Mouse (Mus musculus): ENCODE data around the gene Snx10.

Gene Snx10

DNA sequence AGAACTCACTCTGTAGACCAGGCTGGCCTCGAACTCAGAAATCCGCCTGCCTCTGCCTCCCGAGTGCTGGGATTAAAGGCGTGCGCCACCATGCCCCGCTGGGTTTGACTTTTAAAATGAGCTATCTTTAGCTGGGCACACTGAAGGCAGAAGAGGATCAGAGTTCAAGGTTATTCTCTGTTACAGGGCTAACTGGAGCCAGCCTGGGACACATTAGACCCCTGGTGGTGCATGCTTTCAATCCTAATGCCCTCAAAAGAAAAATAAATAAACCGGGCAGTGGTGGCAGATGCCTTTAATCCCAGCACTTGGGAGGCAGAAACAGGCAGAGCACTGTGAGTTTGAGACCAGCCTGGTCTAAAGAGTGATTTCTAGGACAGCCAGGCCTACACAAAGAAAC lies 8.8 kb upstream of the Snx10 start:
- no peak for TF ChIP-seq GATA4 (IDR thresholded peaks at IDR 0.05; ENCODE audit: insufficient replicate concordance, low read length)

DNA sequence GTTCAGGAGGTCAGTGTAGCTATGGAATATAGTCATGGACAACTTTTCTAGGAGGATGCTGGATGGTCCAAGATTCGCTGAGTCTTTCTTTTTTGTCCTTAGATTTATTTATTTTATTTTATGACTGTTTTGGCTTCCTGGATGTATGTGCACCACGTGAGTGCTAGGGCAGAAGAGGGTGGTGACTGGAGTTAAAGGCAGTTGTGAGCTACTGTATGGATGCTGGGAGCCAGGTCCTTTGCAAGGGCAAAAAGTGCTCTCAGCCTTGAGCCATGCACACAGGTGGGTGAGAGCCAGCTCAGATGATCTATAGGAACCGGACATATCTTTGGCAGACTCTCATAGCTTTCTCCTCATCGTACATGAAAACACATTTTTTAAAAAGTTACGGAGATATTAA lies 391 bp upstream of the Snx10 start:
- no peak for TF ChIP-seq GATA4 (IDR thresholded peaks at IDR 0.05; ENCODE audit: insufficient replicate concordance, low read length)

DNA sequence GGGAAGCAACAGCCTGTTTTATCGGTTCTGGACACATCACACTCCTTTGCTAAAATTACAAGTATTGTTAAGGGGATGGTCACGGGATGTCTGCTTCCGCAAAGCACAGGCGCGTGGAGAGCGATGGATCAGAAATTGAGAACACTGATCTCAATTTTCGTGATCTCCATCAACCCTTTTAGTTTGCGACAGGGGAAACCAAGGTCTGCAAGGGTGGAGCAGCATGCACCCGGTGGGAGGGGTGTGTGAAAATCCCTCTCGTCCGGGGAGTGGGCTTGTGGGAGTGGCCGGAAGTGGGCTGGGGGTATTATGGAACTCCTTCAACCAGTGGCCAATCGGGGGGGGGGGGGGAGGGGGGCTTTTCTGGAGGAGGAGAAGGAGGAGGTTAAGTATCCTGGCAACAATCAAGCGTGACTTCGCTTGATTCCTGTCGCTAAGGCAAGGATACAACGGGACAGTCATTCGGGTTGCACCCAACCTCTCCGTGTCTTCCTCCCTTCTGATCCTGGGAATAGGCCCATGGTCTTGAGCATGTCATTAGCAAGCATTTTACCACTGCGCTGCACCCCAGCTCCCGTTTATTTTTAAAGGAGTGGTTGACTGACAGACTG lies 725 bp downstream of the Snx10 start:
- no peak for TF ChIP-seq GATA4 (IDR thresholded peaks at IDR 0.05; ENCODE audit: insufficient replicate concordance, low read length)

DNA sequence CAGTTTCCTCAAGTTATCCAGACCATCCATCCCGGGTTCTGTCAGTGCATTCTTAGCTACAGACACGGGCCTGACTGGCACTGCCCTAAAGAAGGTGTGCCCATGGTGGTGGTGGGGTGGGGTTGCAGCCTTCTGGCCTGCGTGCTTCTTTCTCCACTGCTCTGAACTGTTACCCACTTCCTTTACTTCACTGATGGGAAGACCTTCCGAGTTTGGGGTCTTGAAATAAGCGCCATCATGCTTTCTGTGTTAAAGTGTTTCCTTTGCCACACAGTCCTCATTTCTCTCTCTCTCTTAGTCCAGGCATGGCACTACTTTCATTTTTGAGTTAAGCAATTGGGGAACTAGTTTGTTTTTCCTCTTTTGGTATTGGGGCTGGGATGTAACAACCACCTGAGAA lies 1.3 kb downstream of the Snx10 start:
- no peak for TF ChIP-seq GATA4 (IDR thresholded peaks at IDR 0.05; ENCODE audit: insufficient replicate concordance, low read length)

DNA sequence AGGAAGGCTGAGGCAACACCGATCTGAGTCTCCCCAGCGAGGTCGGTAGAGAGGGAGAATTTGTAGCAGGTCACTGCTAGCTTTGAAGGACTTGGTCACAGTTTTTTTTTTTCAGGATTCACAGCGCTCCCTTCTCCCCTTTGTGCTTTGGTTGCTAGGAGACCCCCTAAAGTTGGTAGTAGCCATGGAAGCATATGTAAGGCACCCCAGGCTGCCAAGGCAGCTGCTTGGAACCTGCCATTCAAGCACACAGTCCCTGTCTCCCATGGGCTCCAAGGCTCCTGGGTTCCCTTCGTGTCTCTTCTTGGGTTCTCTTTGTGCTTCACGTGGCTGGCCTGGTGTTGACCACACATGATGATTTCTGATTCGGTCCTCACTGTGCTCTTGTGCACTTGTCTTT lies 5.8 kb downstream of the Snx10 start:
- no peak for TF ChIP-seq GATA4 (IDR thresholded peaks at IDR 0.05; ENCODE audit: insufficient replicate concordance, low read length)

DNA sequence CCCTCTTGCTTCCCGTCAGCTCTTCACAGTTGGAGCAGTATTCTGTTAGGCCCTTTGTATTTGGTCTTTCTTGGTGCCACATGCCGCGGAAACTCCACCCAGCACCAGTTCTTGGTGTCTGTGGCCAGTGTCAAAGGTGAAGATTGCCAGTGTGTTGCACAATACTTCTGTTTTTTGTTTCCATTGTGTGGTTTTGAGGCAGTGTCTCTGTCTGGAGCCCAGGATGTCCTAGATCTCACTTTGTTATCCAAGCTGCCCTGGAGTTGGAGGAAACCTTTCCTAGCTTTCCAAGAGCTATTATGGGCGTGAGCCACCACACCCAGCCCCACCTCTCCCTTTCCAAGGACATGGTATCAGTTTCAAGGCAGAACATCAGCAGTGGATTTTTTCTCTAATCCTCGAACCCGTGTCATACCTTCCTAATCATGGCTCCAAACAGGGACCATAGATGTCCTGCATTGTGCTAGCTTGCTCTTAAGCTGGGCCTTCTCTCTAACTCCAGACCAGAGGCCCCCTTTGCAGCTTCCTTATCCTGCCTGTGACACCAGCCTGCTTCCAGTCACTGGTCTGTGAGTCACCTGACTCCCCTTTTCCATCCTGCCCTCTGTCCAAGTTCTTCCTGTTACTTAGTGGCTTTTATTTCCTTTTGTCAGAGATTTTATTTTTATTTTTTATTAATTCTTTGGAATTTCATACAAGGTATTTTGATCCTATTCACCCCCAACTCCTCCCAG lies 9.9 kb downstream of the Snx10 start:
- no peak for TF ChIP-seq GATA4 (IDR thresholded peaks at IDR 0.05; ENCODE audit: insufficient replicate concordance, low read length)

DNA sequence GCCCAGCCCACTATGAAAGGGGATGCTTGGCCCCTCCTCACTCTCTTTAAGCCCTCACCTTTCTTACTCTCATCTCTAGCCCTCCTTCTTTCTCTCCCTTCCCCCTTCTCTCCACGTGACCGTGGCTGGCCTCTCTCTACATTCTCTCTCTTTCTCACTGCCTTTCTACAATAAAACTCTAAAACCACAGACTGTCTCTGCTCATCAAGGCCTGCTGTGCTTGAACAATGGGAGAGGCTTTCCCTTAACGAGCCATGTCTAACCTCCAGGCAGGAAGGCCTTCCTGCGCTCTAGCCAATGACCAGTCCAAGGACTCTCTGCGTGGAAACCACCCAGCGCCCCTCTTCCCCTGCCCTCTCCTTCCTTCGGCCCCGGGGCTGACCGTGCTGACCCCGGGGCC lies 11.9 kb downstream of the Snx10 start:
- no peak for TF ChIP-seq GATA4 (IDR thresholded peaks at IDR 0.05; ENCODE audit: insufficient replicate concordance, low read length)

DNA sequence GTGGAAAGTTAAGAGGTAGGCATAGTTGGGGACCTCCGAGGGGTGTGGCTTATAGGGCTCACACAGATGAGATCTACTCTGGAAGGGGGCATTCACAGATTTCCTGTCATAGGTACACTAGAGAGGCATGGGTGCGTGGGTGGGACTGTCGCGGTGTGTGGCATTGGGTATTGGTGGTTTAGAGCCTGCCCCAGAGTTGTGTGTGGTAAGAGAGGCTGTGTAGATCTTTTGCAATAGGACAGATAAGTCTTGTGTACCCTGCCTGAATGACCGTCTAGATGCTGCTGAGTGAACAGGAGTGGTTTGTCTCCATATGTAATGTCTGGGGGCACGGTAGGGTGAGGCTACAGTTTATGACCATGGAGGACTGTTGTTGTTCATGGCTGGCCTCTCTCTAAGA lies 16.8 kb downstream of the Snx10 start:
- TF ChIP-seq GATA4 (IDR thresholded peaks at IDR 0.05; ENCODE audit: insufficient replicate concordance, low read length), result no peak

DNA sequence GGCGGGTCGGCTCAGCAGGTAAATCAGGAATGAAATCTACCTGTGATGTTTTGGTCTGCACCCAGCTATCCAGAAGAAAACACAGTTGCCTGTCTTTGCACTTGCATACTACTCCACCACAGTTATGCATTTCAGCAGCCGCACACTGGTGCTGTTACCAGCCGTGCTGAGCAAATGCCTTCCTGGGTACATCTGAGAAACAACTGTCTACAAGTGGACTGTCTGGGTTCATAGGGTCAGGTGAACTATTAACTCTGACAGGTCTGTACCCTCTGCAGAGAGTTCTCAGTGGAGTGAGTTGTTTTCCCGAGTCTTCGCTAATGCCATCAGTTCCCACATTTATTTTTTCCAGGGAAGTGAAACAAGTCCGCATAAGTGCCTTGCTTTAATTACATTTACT lies 17.7 kb downstream of the Snx10 start:
- TF ChIP-seq GATA4 (IDR thresholded peaks at IDR 0.05; ENCODE audit: insufficient replicate concordance, low read length), result no peak

DNA sequence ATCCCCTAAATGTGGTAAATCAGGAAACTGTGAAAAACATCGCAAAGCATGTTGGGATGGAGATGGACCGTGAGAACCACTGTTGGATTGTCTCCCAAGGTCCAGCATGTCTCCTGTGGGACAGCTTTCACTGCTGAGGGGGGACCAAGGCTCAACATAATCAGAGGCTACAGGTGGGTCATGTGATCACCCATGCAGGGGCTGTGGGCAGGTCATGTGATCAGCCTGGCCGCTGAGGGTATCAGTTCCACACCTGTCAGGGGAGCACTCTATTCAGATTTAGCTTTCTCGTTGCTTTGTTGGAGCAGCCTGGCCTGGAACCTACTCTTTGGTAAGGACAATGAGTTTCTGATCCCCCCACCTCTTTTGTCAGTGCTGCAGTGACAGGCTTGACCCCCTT lies 18.4 kb downstream of the Snx10 start:
- no peak for TF ChIP-seq GATA4 (IDR thresholded peaks at IDR 0.05; ENCODE audit: insufficient replicate concordance, low read length)

DNA sequence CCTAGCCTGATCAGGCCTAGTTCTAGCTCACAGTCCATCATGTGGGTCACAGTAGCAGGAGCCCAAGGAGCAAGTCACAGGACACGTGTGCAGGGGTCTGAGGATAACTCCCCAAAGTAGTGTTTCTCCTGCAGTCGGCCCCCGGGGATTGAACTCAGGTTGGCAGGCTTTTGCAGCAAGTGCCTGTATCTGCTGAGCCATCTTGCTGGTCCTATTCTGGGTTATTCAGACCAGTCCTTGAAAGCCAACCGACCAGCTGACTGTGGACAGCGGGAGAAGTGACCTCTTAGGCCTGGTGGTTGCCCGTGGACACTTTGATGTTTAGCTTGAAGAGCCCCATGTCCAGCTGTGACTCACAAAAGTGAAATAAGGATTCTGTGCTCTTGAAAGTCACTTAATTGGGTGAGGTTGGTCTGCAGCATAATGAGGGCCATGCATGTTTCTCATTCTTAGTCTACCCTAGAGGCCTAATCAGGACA lies 20.0 kb downstream of the Snx10 start:
- TF ChIP-seq GATA4 (IDR thresholded peaks at IDR 0.05; ENCODE audit: insufficient replicate concordance, low read length), result no peak

DNA sequence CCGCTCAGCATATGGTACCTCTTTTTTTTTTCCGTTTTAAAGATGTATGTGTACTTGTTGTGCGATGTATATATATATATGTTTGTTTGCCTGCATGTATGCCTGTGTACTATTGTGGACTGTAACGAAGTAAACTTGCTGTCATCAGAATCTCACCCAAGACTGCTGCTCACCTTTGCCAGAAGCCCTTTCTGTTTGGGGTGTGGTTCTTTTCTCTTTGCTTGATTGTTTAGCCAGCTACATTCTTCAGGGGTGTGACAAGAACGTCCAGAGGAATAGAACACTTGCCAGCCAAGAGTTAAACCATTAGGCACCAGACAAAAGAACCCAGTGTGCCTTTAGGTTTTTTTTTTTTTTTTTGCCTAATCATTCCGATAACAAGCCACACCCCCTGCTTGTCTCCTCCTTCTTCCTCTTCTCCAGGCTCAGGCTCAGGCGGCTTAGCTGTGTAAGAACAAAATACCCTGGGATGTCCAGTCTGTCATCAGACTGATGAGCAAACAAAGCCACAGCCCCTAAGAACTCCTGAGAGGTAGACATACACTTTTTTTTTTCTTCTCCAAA lies 20.5 kb downstream of the Snx10 start:
- peak; percentile 50; the same call in 1 of the 2 replicates for TF ChIP-seq GATA4 (IDR thresholded peaks at IDR 0.05; ENCODE audit: insufficient replicate concordance, low read length)

DNA sequence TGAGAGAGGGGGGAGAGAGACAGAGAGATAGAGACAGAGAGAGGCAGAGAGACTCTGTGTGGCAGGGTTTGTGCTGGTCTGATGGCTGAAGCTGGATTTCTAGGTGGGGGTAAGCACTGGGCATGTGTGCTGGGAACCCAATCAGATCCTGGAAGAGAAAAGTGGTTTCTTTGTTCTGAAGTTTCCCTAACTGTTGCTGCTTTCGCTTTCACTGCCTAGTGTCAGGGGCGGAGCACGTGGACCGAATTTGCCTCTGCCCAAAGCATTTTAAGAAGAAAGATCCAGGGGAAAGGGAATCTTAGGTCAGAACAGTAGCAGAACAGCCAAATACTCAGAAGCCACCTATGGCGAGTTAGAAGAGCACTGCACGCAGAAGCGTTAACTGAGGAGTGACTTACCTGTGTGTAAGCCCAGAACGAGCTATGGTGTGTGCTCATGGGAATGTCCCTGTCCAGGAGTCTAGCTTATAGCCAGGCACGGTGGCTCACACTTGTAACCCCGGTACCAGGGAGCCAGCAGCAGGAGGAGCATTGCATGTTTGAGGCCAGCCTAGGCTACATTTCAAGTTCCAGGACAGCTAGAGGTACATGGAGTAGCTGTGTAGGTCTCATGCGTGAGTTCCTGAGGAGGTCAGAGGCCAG lies 21.6 kb downstream of the Snx10 start:
- no peak for TF ChIP-seq GATA4 (IDR thresholded peaks at IDR 0.05; ENCODE audit: insufficient replicate concordance, low read length)

DNA sequence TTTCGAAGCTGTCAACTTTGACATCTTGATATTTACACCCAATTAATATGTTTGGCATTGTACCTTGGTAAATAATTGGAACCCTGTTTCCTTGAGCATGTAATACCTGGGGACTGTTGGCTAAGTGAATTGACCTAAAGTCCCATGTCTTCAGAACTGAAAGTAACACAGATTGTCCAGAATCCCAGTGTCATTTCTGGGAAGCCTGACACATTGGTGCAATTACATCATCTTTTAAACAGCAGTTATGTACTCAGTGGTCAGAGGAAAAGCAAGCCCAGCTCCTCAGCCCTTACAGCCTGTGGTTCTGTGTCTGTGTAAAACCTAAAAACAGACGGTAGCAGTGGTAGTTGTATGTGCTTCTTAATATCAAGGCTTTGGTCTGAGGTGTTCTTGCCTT lies 22.4 kb downstream of the Snx10 start:
- TF ChIP-seq GATA4 (IDR thresholded peaks at IDR 0.05; ENCODE audit: insufficient replicate concordance, low read length), result no peak

DNA sequence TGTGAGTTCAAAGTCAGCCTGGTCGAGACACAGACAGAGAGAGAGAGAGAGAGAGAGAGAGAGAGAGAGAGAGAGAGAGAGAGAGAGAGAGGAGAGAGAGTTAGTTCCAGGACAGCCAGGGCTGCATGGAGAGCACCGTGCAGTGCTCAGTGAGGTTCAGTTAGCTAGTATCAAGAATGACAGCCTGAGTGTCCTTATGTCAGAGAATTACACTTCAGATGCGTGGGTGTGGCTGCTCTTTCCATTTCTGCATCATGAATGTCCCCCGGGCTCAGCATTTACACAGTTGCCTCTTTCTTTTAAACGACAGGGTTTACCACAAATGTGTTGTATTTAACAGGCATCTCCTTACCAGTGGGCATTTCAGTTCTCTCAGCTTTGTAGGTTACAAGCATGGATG lies 25.1 kb downstream of the Snx10 start:
- TF ChIP-seq GATA4 (IDR thresholded peaks at IDR 0.05; ENCODE audit: insufficient replicate concordance, low read length), result no peak

DNA sequence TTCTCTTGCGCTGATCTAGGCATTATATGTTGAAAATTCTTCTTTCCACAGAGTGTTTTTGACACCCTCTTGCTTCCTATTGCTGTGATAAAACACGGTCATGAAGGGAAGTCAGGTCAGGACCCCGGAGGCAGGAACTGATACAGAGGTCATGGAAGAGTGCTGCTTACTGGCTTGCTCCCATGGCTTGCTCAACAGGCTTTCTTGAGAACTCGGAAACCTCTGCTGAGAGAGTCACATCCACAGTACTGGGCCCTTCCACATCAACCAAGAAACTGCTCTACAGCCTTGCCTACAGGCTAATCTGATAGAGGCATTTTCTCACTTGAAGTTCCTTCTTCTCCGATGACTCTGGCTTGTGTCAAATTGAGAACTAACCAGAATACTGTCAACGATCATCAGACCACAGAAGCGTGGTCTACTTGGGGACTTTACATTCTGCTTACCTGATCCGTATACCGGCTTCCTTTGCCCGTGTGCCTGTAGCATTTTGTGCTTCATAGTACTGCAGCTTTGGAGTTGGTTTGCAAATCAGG lies 27.6 kb downstream of the Snx10 start:
- no peak for TF ChIP-seq GATA4 (IDR thresholded peaks at IDR 0.05; ENCODE audit: insufficient replicate concordance, low read length)

Data from liver, adult (tissue).